Mouse (Mus musculus) limb, embryonic 10.5 days (tissue): ENCODE results near the gene Slc45a1. TPM values are rescaled to one million over a fixed set of nuclear protein-coding genes. Genes with fewer than 3 reads are reported as not detected.

Experiments
- DNase-seq: peaks from one replicate; pipeline ENCODE4 v3.0.0-alpha.2; 2017; ENCODE audit warnings: low spot score
- H3K27ac ChIP-seq: fragments of 300-500 bp; sonication (generic); 2 replicates; pipeline ENCODE4 v1.5.1; 2016; ENCODE audit warnings: mild to moderate bottlenecking
- H3K27me3 ChIP-seq: fragments of 300-500 bp; sonication (generic); 2 replicates; pipeline ENCODE4 v1.6.1; 2016; ENCODE audit warnings: low read depth, mild to moderate bottlenecking; ENCODE audit not compliant: poor library complexity, severe bottlenecking
- H3K36me3 ChIP-seq: fragments of 300-500 bp; sonication (generic); 2 replicates; pipeline ENCODE4 v1.6.1; 2016; ENCODE audit warnings: mild to moderate bottlenecking, moderate library complexity
- H3K4me1 ChIP-seq: fragments of 300-500 bp; sonication (generic); 2 replicates; pipeline ENCODE4 v1.6.1; 2016
- H3K4me3 ChIP-seq: fragments of 300-500 bp; sonication (generic); 2 replicates; pipeline ENCODE4 v1.5.1; 2016; ENCODE audit warnings: mild to moderate bottlenecking, moderate library complexity
- H3K9me3 ChIP-seq: fragments of 300-500 bp; sonication (generic); replicated peaks from 2 replicates; pipeline ENCODE4 v1.6.1; 2016; ENCODE audit warnings: mild to moderate bottlenecking
- WGBS: fragments of 180-500 bp; shearing (Covaris S2); methylation state at CpG from one replicate; pipeline ENCODE4 v1.1.7; 2016; 5-methylcytosine and 5-hydroxymethylcytosine counted together
- polyA plus RNA-seq: library from polyadenylated mRNA; unstranded; fragments of >200 nt; fragmentation: Nextera tagmentation; extraction: Ambion mirVana; gene quantifications from 2 replicates; pipeline ENCODE4 v1.2.1, GENCODE M21; 2016

Slc45a1 gene
- polyA plus RNA-seq, 1 experiment from 2014 or later = 0.71 TPM

DNA sequence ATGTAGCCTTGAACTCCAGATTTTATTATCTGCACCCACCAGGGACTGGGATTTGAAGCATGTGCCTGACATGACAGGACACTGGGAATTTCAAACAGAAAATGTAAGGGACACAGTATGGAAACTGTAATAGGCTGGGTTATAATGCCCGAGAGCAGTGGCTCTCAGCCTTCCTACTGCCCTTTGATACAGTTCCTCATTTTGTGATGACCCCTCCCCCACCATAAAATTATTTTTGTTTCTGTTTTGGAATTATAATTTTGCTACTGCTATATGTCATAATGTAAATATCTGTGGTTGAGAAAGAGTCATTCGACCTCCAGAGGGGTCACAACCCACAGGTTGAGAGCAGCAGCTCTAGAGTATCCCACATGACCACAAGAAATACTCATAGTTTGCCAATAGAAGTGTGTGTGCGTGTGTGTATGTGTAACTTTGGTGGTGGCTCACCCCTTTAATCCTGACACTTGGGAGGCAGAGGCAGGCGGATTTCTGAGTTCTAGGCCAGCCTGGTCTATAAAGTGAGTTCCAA is 57.6 kb downstream of the Slc45a1 start:
- Histone ChIP-seq H3K36me3 (peaks cover 10% of the 10 kb centered on the region; the same call in 1 of the 2 replicates), H3K4me3 (no peak overlapping the region), H3K4me1 (peaks cover 46% of the 10 kb centered on the region), H3K27ac (no peak overlapping the region), H3K27me3 (no peaks in the 10 kb centered on the region), H3K9me3 (no peaks in the 10 kb centered on the region)
- no peak for DNase-seq
- 94% methylated on average over 4 of the region's 4 CpGs for WGBS

GRCm38 (mm10) chr4:150593473-150594217 is 58.3 kb downstream of the Slc45a1 start:
- H3K27me3 ChIP-seq = no peaks in the 10 kb centered on the region
- peaks cover 10% of the 10 kb centered on the region; the same call in 1 of the 2 replicates for H3K36me3 ChIP-seq
- no peak for DNase-seq
- WGBS = 71% methylated on average over 4 of the region's 4 CpGs
- peaks cover 44% of the 10 kb centered on the region for H3K4me1 ChIP-seq
- no peak overlapping the region for H3K4me3 ChIP-seq
- H3K9me3 ChIP-seq = no peaks in the 10 kb centered on the region
- no peak overlapping the region for H3K27ac ChIP-seq

- Histone ChIP-seq H3K9me3 (no peaks in the 10 kb centered on the region), H3K27ac (peak overlapping the region; percentile 25; the same call in 1 of the 2 replicates), H3K27me3 (no peaks in the 10 kb centered on the region), H3K4me1 (peaks cover 42% of the 10 kb centered on the region), H3K36me3 (peaks cover 10% of the 10 kb centered on the region; the same call in 1 of the 2 replicates), H3K4me3 (no peak overlapping the region)
- WGBS = 80% methylated on average over 6 of the region's 6 CpGs
- no peak for DNase-seq
Observed at GRCm38 (mm10) chr4:150592087-150592486, 59.9 kb downstream of the Slc45a1 start.

- H3K36me3 ChIP-seq = peaks cover 10% of the 10 kb centered on the region; the same call in 1 of the 2 replicates
- H3K27me3 ChIP-seq = no peaks in the 10 kb centered on the region
- 63% methylated on average over 4 of the region's 4 CpGs for WGBS
- no peak for DNase-seq
- peaks cover 47% of the 10 kb centered on the region for H3K4me1 ChIP-seq
- no peak overlapping the region for H3K4me3 ChIP-seq
- no peak overlapping the region for H3K27ac ChIP-seq
- no peaks in the 10 kb centered on the region for H3K9me3 ChIP-seq
Observed at GRCm38 (mm10) chr4:150591602-150592001, 60.4 kb downstream of the Slc45a1 start.

- peaks cover 54% of the 10 kb centered on the region for H3K4me1 ChIP-seq
- no peaks in the 10 kb centered on the region for H3K9me3 ChIP-seq
- H3K4me3 ChIP-seq = no peak overlapping the region
- H3K36me3 ChIP-seq = 0 out of 2 replicates have a peak, but pooled peaks cover 3% of the 10 kb centered on the region
- H3K27ac ChIP-seq = no peak overlapping the region
- no peaks in the 10 kb centered on the region for H3K27me3 ChIP-seq
- no peak for DNase-seq
- WGBS = 34% methylated on average over 3 of the region's 3 CpGs
Observed at GRCm38 (mm10) chr4:150590621-150591282, 61.2 kb downstream of the Slc45a1 start.

DNA sequence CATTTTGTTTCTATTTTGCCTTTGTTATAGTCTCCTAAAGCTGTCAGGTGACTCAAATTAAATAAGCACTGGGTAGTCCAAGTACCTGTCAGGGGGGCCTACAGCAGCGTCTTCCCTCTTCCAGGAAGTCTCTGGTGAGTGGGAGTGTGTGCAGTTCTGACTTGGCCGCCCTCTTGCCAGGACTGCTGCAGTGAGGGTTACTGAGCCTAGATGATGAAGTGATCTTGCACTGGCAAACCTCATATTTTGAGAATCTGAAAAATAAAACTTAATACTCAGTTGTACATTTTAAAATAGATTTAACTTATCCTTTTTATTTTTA is 63.7 kb downstream of the Slc45a1 start:
- Histone ChIP-seq H3K4me3 (no peak overlapping the region), H3K27ac (no peak overlapping the region), H3K36me3 (0 out of 2 replicates have a peak, but pooled peaks cover 3% of the 10 kb centered on the region), H3K9me3 (no peaks in the 10 kb centered on the region), H3K4me1 (peaks cover 65% of the 10 kb centered on the region), H3K27me3 (no peaks in the 10 kb centered on the region)
- no peak for DNase-seq
- 92% methylated on average over 2 of the region's 2 CpGs for WGBS

DNA sequence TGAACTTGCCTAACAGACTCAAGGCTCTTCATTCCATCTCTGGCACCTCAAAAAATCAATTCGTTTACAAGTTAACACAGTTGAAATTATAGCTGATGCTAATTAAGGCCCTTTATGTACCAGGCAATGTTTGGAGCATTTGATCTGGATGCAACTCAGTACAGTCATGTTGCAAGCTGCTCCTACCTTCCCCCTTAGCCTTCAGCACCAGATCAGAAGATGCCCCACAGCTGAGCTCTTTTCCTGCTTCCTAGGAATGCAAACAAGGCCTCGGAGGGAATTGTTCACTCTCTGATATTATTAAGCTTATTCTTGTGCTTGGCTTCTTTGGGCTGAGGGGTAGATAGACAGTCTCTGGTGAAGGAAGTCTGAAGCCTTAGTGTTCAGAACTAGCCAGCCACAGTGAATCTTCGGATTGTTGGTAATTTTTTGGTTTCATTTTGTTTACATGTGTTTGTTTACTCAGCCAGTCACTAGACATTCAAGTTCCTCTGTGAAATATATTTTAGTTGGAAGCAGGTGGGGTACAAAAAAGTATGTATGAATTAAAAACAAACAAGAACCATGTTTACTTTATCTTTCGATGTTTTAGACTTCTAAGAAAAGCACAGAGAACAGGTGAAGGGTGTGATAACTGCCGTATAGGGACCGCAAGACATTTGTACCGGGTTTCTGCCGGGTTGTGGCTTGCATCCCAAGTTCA is 64.2 kb downstream of the Slc45a1 start:
- Histone ChIP-seq H3K36me3 (0 out of 2 replicates have a peak, but pooled peaks cover 3% of the 10 kb centered on the region), H3K27me3 (no peaks in the 10 kb centered on the region), H3K27ac (no peak overlapping the region), H3K9me3 (no peaks in the 10 kb centered on the region), H3K4me1 (peaks cover 66% of the 10 kb centered on the region), H3K4me3 (no peak overlapping the region)
- WGBS = 89% methylated on average over 8 of the region's 8 CpGs
- DNase-seq = no peak

GRCm38 (mm10) chr4:150586275-150586674 is 65.7 kb downstream of the Slc45a1 start:
- Histone ChIP-seq H3K4me1 (peaks cover 62% of the 10 kb centered on the region), H3K4me3 (no peak overlapping the region), H3K9me3 (no peaks in the 10 kb centered on the region), H3K27ac (no peak overlapping the region), H3K36me3 (peaks cover under 1% of the 10 kb centered on the region; the same call in 1 of the 2 replicates), H3K27me3 (no peaks in the 10 kb centered on the region)
- 90% methylated on average over 5 of the region's 5 CpGs for WGBS
- DNase-seq = no peak

DNA sequence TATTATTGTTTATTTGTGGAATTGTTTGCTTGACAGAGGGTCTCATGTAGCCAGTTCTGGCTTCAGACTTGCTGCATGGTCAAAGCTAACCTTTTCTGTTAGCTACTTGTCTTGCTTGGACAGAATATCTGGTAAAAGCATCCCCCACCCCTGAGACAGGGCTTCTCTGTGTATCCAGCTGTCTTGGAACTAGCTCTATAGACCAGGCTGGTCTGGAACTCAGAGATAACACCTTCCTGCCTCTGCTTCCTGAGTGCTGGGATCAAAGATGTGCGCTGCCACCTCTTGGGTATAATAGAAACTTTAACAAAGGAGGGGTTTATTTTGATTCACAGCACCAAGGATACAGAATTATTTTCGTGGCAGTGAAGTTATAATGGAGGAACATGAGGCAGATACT is 66.2 kb downstream of the Slc45a1 start:
- Histone ChIP-seq H3K9me3 (no peaks in the 10 kb centered on the region), H3K27me3 (no peaks in the 10 kb centered on the region), H3K4me3 (no peak overlapping the region), H3K27ac (no peak overlapping the region), H3K36me3 (peaks cover 5% of the 10 kb centered on the region), H3K4me1 (peaks cover 62% of the 10 kb centered on the region)
- DNase-seq = no peak
- WGBS = 83% methylated on average over 2 of the region's 2 CpGs

DNA sequence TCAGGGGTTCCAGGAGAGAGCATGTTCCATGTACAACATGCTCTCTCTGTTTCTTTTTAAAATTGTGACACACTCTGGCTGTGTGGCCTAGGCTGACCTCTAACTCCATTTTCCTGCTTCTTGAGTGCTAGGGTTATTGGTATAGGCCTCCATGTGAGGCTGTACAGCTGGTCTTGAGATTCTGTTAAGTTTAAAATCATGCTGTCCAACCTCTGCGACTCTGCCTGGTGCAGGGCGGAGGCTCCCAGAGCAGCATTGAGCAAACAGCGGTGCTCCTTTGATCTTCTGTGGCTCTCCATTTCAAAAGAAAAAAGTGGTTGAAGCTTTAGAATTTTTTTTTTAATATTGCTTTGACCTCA is 68.2 kb downstream of the Slc45a1 start:
- H3K36me3 ChIP-seq = peaks cover 16% of the 10 kb centered on the region
- peak overlapping the region; percentile 66 for H3K27ac ChIP-seq
- no peaks in the 10 kb centered on the region for H3K27me3 ChIP-seq
- no peak overlapping the region for H3K4me3 ChIP-seq
- H3K9me3 ChIP-seq = no peaks in the 10 kb centered on the region
- 51% methylated on average over 3 of the region's 3 CpGs for WGBS
- H3K4me1 ChIP-seq = peaks cover 47% of the 10 kb centered on the region
- no peak for DNase-seq

GRCm38 (mm10) chr4:150582966-150583776 is 68.8 kb downstream of the Slc45a1 start:
- Histone ChIP-seq H3K36me3 (peaks cover 17% of the 10 kb centered on the region), H3K27ac (peak overlapping the region; percentile 66), H3K27me3 (no peaks in the 10 kb centered on the region), H3K4me1 (peaks cover 47% of the 10 kb centered on the region), H3K4me3 (no peak overlapping the region), H3K9me3 (no peaks in the 10 kb centered on the region)
- WGBS = 59% methylated on average over 13 of the region's 13 CpGs
- no peak for DNase-seq
